Mouse (Mus musculus): ENCODE measurements at regions not wholly inside any gene's neighbourhood (a gene's known extent, or its start where the extent isn't known, plus 50 kb on each side); places are given as distances from the start of the nearest gene placed in this dataset.
"Not testable (repeated sequence)": the region's sequence is repeated elsewhere in the genome, so short reads cannot be mapped to it uniquely, and the experiment has no call there.

GRCm38 (mm10) chr2:135525779-135526178 lies 133.0 kb upstream of the Plcb4 start:
- no peak for DNase-seq (ENCODE audit: low spot score)

- DNase-seq (ENCODE audit: low spot score), result no peak
These were observed 129.2 kb upstream of the Plcb4 start for GRCm38 (mm10) chr2:135529619-135530018.

GRCm38 (mm10) chr2:135536303-135536871 lies 122.4 kb upstream of the Plcb4 start:
- no peak for DNase-seq (ENCODE audit: low spot score)

- no peak for DNase-seq (ENCODE audit: low spot score)
These were observed 120.8 kb upstream of the Plcb4 start for GRCm38 (mm10) chr2:135538022-135538421.

- peak; percentile 25 for DNase-seq (ENCODE audit: low spot score)
These were observed 117.8 kb upstream of the Plcb4 start for GRCm38 (mm10) chr2:135541058-135541457.

GRCm38 (mm10) chr2:135541930-135542329 lies 116.9 kb upstream of the Plcb4 start:
- no peak for DNase-seq (ENCODE audit: low spot score)

- DNase-seq (ENCODE audit: low spot score), result no peak
These were observed 113.9 kb upstream of the Plcb4 start for GRCm38 (mm10) chr2:135544882-135545281.

GRCm38 (mm10) chr2:135547966-135548365 lies 110.8 kb upstream of the Plcb4 start:
- DNase-seq (ENCODE audit: low spot score), result no peak

GRCm38 (mm10) chr2:135553031-135553430 lies 105.8 kb upstream of the Plcb4 start:
- no peak for DNase-seq (ENCODE audit: low spot score)

GRCm38 (mm10) chr2:135558026-135558425 lies 100.8 kb upstream of the Plcb4 start:
- not testable (repeated sequence) for DNase-seq (ENCODE audit: low spot score)

- no peak for DNase-seq (ENCODE audit: low spot score)
These were observed 99.5 kb upstream of the Plcb4 start for GRCm38 (mm10) chr2:135559328-135559727.

GRCm38 (mm10) chr2:135559933-135560710 lies 98.7 kb upstream of the Plcb4 start:
- DNase-seq (ENCODE audit: low spot score), result no peak

- no peak for DNase-seq (ENCODE audit: low spot score)
These were observed 98.0 kb upstream of the Plcb4 start for GRCm38 (mm10) chr2:135560856-135561255.

- DNase-seq (ENCODE audit: low spot score), result no peak
These were observed 97.1 kb upstream of the Plcb4 start for GRCm38 (mm10) chr2:135561716-135562115.

- DNase-seq (ENCODE audit: low spot score), result peak; percentile 31
These were observed 96.5 kb upstream of the Plcb4 start for GRCm38 (mm10) chr2:135562140-135562890.

- DNase-seq (ENCODE audit: low spot score), result no peak
These were observed 94.6 kb upstream of the Plcb4 start for GRCm38 (mm10) chr2:135564231-135564630.

- no peak for DNase-seq (ENCODE audit: low spot score)
These were observed 90.5 kb upstream of the Plcb4 start for GRCm38 (mm10) chr2:135568350-135568749.

- no peak for DNase-seq (ENCODE audit: low spot score)
These were observed 87.2 kb upstream of the Plcb4 start for GRCm38 (mm10) chr2:135571599-135571998.

- no peak for DNase-seq (ENCODE audit: low spot score)
These were observed 81.6 kb upstream of the Plcb4 start for GRCm38 (mm10) chr2:135577228-135577627.

GRCm38 (mm10) chr2:135578135-135578534 lies 80.7 kb upstream of the Plcb4 start:
- DNase-seq (ENCODE audit: low spot score), result peak; percentile 6

- no peak for DNase-seq (ENCODE audit: low spot score)
These were observed 79.3 kb upstream of the Plcb4 start for GRCm38 (mm10) chr2:135579514-135579913.

- DNase-seq (ENCODE audit: low spot score), result no peak
These were observed 78.8 kb upstream of the Plcb4 start for GRCm38 (mm10) chr2:135580051-135580450.

- no peak for DNase-seq (ENCODE audit: low spot score)
These were observed 76.5 kb upstream of the Plcb4 start for GRCm38 (mm10) chr2:135582341-135582740.
